Mouse (Mus musculus): ENCODE measurements around the gene Tmem54. TPM values are rescaled to one million over a fixed set of nuclear protein-coding genes. Genes with fewer than 3 reads are reported as not detected.

Gene Tmem54
- polyA plus RNA-seq, 1 experiment from 2014 or later = 11.9 TPM

GRCm38 (mm10) chr4:129151276-129151811, 46.0 kb downstream of the Tmem54 start:
- WGBS = 72% methylated on average over 4 of the region's 4 CpGs
- peaks cover 73% of the 10 kb centered on the region for H3K36me3 ChIP-seq (ENCODE audit: insufficient read depth)
- no peaks in the 10 kb centered on the region for H3K4me1 ChIP-seq (ENCODE audit: insufficient read depth)
- no peak overlapping the region for H3K27ac ChIP-seq (ENCODE audit: low read depth)
- H3K9ac ChIP-seq = no peak overlapping the region
- ATAC-seq (ENCODE audit: insufficient read depth) (no peak), DNase-seq (no peak)
- no peaks in the 10 kb centered on the region for H3K9me3 ChIP-seq (ENCODE audit: low read depth, low read length)
- H3K4me3 ChIP-seq (ENCODE audit: low read depth, low read length) = no peak overlapping the region
- TF ChIP-seq CTCF (IDR thresholded peaks at IDR 0.05; ENCODE audit: low read depth) = no peak
- no peaks in the 10 kb centered on the region for H3K27me3 ChIP-seq (ENCODE audit: insufficient read depth, low read length)
- H3K4me2 ChIP-seq = no peak overlapping the region

- TF ChIP-seq CTCF (IDR thresholded peaks at IDR 0.05; ENCODE audit: low read depth) = no peak
- H3K4me1 ChIP-seq (ENCODE audit: insufficient read depth) = no peaks in the 10 kb centered on the region
- no peak overlapping the region for H3K4me3 ChIP-seq (ENCODE audit: low read depth, low read length)
- H3K4me2 ChIP-seq = no peak overlapping the region
- DNase-seq = no peak
- H3K9me3 ChIP-seq (ENCODE audit: low read depth, low read length) = no peaks in the 10 kb centered on the region
- no peak for ATAC-seq (ENCODE audit: insufficient read depth)
- no peak overlapping the region for H3K27ac ChIP-seq (ENCODE audit: low read depth)
- 73% methylated on average over 5 of the region's 5 CpGs for WGBS
- no peaks in the 10 kb centered on the region for H3K27me3 ChIP-seq (ENCODE audit: insufficient read depth, low read length)
- H3K9ac ChIP-seq = no peak overlapping the region
- H3K36me3 ChIP-seq (ENCODE audit: insufficient read depth) = peaks cover 57% of the 10 kb centered on the region
These were observed 52.2 kb downstream of the Tmem54 start for GRCm38 (mm10) chr4:129157541-129157940.

GRCm38 (mm10) chr4:129158549-129158948, 53.2 kb downstream of the Tmem54 start:
- Histone ChIP-seq H3K4me3 (ENCODE audit: low read depth, low read length) (no peak overlapping the region), H3K4me1 (ENCODE audit: insufficient read depth) (no peaks in the 10 kb centered on the region), H3K27ac (ENCODE audit: low read depth) (no peak overlapping the region), H3K9ac (no peak overlapping the region), H3K27me3 (ENCODE audit: insufficient read depth, low read length) (no peaks in the 10 kb centered on the region), H3K36me3 (ENCODE audit: insufficient read depth) (peaks cover 52% of the 10 kb centered on the region), H3K9me3 (ENCODE audit: low read depth, low read length) (no peaks in the 10 kb centered on the region), H3K4me2 (no peak overlapping the region)
- DNase-seq (no peak), ATAC-seq (ENCODE audit: insufficient read depth) (no peak)
- TF ChIP-seq CTCF (IDR thresholded peaks at IDR 0.05; ENCODE audit: low read depth) = no peak
- 53% methylated on average over 3 of the region's 3 CpGs for WGBS

- no peak overlapping the region for H3K27ac ChIP-seq (ENCODE audit: low read depth)
- no peak for ATAC-seq (ENCODE audit: insufficient read depth)
- H3K4me3 ChIP-seq (ENCODE audit: low read depth, low read length) = no peak overlapping the region
- no peak overlapping the region for H3K9ac ChIP-seq
- no peaks in the 10 kb centered on the region for H3K4me1 ChIP-seq (ENCODE audit: insufficient read depth)
- DNase-seq = no peak
- no peaks in the 10 kb centered on the region for H3K27me3 ChIP-seq (ENCODE audit: insufficient read depth, low read length)
- WGBS = 97% methylated on average over 1 of the region's 1 CpGs
- peaks cover 42% of the 10 kb centered on the region for H3K36me3 ChIP-seq (ENCODE audit: insufficient read depth)
- H3K4me2 ChIP-seq = no peak overlapping the region
- no peaks in the 10 kb centered on the region for H3K9me3 ChIP-seq (ENCODE audit: low read depth, low read length)
- no peak for TF ChIP-seq CTCF (IDR thresholded peaks at IDR 0.05; ENCODE audit: low read depth)
These were observed 55.7 kb downstream of the Tmem54 start for GRCm38 (mm10) chr4:129161076-129161475.

Other genes starting within 250 kb of the Tmem54 start
- gene Trim62, start 222.0 kb upstream of the Tmem54 start, polyA plus RNA-seq (2014; fragmentation: Nextera tagmentation; extraction: Ambion mirVana) = 8.4 and 8.5 TPM in 2 replicates
- gene Azin2, start 143.1 kb upstream of the Tmem54 start, polyA plus RNA-seq (2014; fragmentation: Nextera tagmentation; extraction: Ambion mirVana) = 17.6 and 21.2 TPM in 2 replicates
- gene Ak2, start 113.6 kb upstream of the Tmem54 start, polyA plus RNA-seq (2014; fragmentation: Nextera tagmentation; extraction: Ambion mirVana) = 138 and 148 TPM in 2 replicates
- 7.9 and 8.5 TPM in 2 replicates for gene Rnf19b, start 47.3 kb upstream of the Tmem54 start, polyA plus RNA-seq (2014; fragmentation: Nextera tagmentation; extraction: Ambion mirVana)
- gene Hpca, start 16.5 kb downstream of the Tmem54 start, polyA plus RNA-seq (2014; fragmentation: Nextera tagmentation; extraction: Ambion mirVana) = 0.92 and 1.7 TPM in 2 replicates
- 2.1 and 2.2 TPM in 2 replicates for gene Fndc5, start 31.5 kb downstream of the Tmem54 start, polyA plus RNA-seq (2014; fragmentation: Nextera tagmentation; extraction: Ambion mirVana)
- 17.3 and 18.1 TPM in 2 replicates for gene S100pbp, start 84.2 kb downstream of the Tmem54 start, polyA plus RNA-seq (2014; fragmentation: Nextera tagmentation; extraction: Ambion mirVana)
- gene Yars, start 84.2 kb downstream of the Tmem54 start, polyA plus RNA-seq (2014; fragmentation: Nextera tagmentation; extraction: Ambion mirVana) = 84.4 and 92.2 TPM in 2 replicates
- gene C77080, start 155.9 kb downstream of the Tmem54 start, polyA plus RNA-seq (2014; fragmentation: Nextera tagmentation; extraction: Ambion mirVana) = 2.8 and 3.2 TPM in 2 replicates
- 0.33 and 0.54 TPM in 2 replicates for gene Sync, start 182.1 kb downstream of the Tmem54 start, polyA plus RNA-seq (2014; fragmentation: Nextera tagmentation; extraction: Ambion mirVana)
- 387 and 402 TPM in 2 replicates for gene Rbbp4, start 229.8 kb downstream of the Tmem54 start, polyA plus RNA-seq (2014; fragmentation: Nextera tagmentation; extraction: Ambion mirVana)
- 49.2 and 51.6 TPM in 2 replicates for gene Zbtb8os, start 230.1 kb downstream of the Tmem54 start, polyA plus RNA-seq (2014; fragmentation: Nextera tagmentation; extraction: Ambion mirVana)